16 mouse cellular contexts compared by ENCODE assay signal in genomic region chr1:193564225-193564624, GRCm38 (mm10).
DNase-seq lines count a peak whose midpoint lies in the region; ATAC-seq lines count a peak whose summit lies in the region.
"Had no signal": no experiment of that assay in that cellular context is flagged by ENCODE, and none has a peak within 500 bp of the region (broad histone marks: within the 10 kb centered on the region; RNA-seq: fewer than 3 reads in every experiment).

No protein-coding gene starts in this region.

- no peak for DNase-seq in lung, postnatal 36 days
- peak; percentile 44 for DNase-seq in brain, adult 2 months (ENCODE audit: low read depth, low spot score)
- no peak for DNase-seq in layer of hippocampus, adult 8-10 months (ENCODE audit: low spot score in 2 of 2)
- DNase-seq: cerebellum, postnatal 36 days; kidney, adult 8-10 months; kidney, postnatal 36 days; thymus, adult 2 months had no signal

- H3K9me3 ChIP-seq in forebrain, embryonic 16.5 days (ENCODE audit: control insufficient read depth, low read length): no peaks in the 10 kb centered on the region
- no peaks in the 10 kb centered on the region for H3K9me3 ChIP-seq in forebrain, embryonic 13.5 days (replicated peaks)
- no peaks in the 10 kb centered on the region for H3K9me3 ChIP-seq in lung, embryonic 16.5 days (ENCODE audit: control insufficient read depth, low read length)
- H3K9me3 ChIP-seq in stomach, embryonic 16.5 days (replicated peaks; ENCODE audit: control insufficient read depth, low read length): no peaks in the 10 kb centered on the region
- H3K9me3 ChIP-seq: forebrain, embryonic 10.5 days; liver, embryonic 15.5 days; neural tube, embryonic 13.5 days had no signal

- H3K4me2 ChIP-seq in forebrain, embryonic 16.5 days (ENCODE audit: low read length): no peak overlapping the region
- H3K4me2 ChIP-seq in forebrain, embryonic 13.5 days: no peak overlapping the region
- no peak overlapping the region for H3K4me2 ChIP-seq in lung, embryonic 16.5 days (ENCODE audit: low read depth, low read length)
- no peak overlapping the region for H3K4me2 ChIP-seq in stomach, embryonic 16.5 days (ENCODE audit: low read depth, low read length)
- H3K4me2 ChIP-seq: liver, embryonic 15.5 days; neural tube, embryonic 13.5 days had no signal

- H3K27ac ChIP-seq in forebrain, embryonic 16.5 days (ENCODE audit: low read length): no peak overlapping the region
- no peak overlapping the region for H3K27ac ChIP-seq in forebrain, embryonic 13.5 days
- no peak overlapping the region for H3K27ac ChIP-seq in lung, embryonic 16.5 days (ENCODE audit: low read length)
- peak overlapping the region; percentile 81; the same call in 1 of the 2 replicates for H3K27ac ChIP-seq in stomach, embryonic 16.5 days (ENCODE audit: low read length)
- H3K27ac ChIP-seq: forebrain, embryonic 10.5 days; liver, embryonic 15.5 days; neural tube, embryonic 13.5 days had no signal

- H3K27me3 ChIP-seq in forebrain, embryonic 16.5 days (replicated peaks; ENCODE audit: control insufficient read depth, insufficient read depth, low read length): no peaks in the 10 kb centered on the region
- H3K27me3 ChIP-seq in forebrain, embryonic 13.5 days: peaks cover 2% of the 10 kb centered on the region; the same call in 1 of the 2 replicates
- H3K27me3 ChIP-seq in lung, embryonic 16.5 days (ENCODE audit: control insufficient read depth, insufficient read depth, low read depth, low read length): no peaks in the 10 kb centered on the region
- no peaks in the 10 kb centered on the region for H3K27me3 ChIP-seq in stomach, embryonic 16.5 days (ENCODE audit: control insufficient read depth, insufficient read depth, low read length)
- H3K27me3 ChIP-seq: liver, embryonic 15.5 days; neural tube, embryonic 13.5 days had no signal

- H3K9ac ChIP-seq in forebrain, embryonic 16.5 days (replicated peaks; ENCODE audit: low read depth, low read length): no peak overlapping the region
- no peak overlapping the region for H3K9ac ChIP-seq in forebrain, embryonic 13.5 days
- H3K9ac ChIP-seq in lung, embryonic 16.5 days (ENCODE audit: low read length): no peak overlapping the region
- H3K9ac ChIP-seq in stomach, embryonic 16.5 days (ENCODE audit: low read length): no peak overlapping the region
- H3K9ac ChIP-seq: liver, embryonic 15.5 days; neural tube, embryonic 13.5 days had no signal

- H3K4me1 ChIP-seq in forebrain, embryonic 16.5 days (replicated peaks; ENCODE audit: control insufficient read depth, insufficient read depth, low read length): peaks cover 5% of the 10 kb centered on the region; the same call in 1 of the 2 replicates
- H3K4me1 ChIP-seq in forebrain, embryonic 13.5 days: peaks cover 15% of the 10 kb centered on the region; the same call in 1 of the 2 replicates
- H3K4me1 ChIP-seq in lung, embryonic 16.5 days (replicated peaks; ENCODE audit: control insufficient read depth, insufficient read depth, low read length): peaks cover 2% of the 10 kb centered on the region; the same call in 1 of the 2 replicates
- H3K4me1 ChIP-seq in stomach, embryonic 16.5 days (ENCODE audit: control insufficient read depth, insufficient read depth, low read length): peaks cover 9% of the 10 kb centered on the region; the same call in 1 of the 2 replicates
- H3K4me1 ChIP-seq: forebrain, embryonic 10.5 days had no signal

- 51% methylated on average over 3 of the region's 3 CpGs for WGBS in forebrain, embryonic 16.5 days
- 80% methylated on average over 3 of the region's 3 CpGs for WGBS in forebrain, embryonic 13.5 days
- WGBS in lung, embryonic 16.5 days: 52% methylated on average over 3 of the region's 3 CpGs
- WGBS in stomach, embryonic 16.5 days: 37% methylated on average over 3 of the region's 3 CpGs

- H3K36me3 ChIP-seq in forebrain, embryonic 16.5 days (ENCODE audit: control insufficient read depth, insufficient read depth): no peaks in the 10 kb centered on the region
- no peaks in the 10 kb centered on the region for H3K36me3 ChIP-seq in forebrain, embryonic 13.5 days (ENCODE audit: poor library complexity, severe bottlenecking)
- no peaks in the 10 kb centered on the region for H3K36me3 ChIP-seq in lung, embryonic 16.5 days (ENCODE audit: control insufficient read depth, insufficient read depth, low read length)
- no peaks in the 10 kb centered on the region for H3K36me3 ChIP-seq in stomach, embryonic 16.5 days (ENCODE audit: control insufficient read depth, insufficient read depth, low read length)
- H3K36me3 ChIP-seq: forebrain, embryonic 10.5 days; liver, embryonic 15.5 days; neural tube, embryonic 13.5 days had no signal

- no peak overlapping the region for H3K4me3 ChIP-seq in forebrain, embryonic 16.5 days (replicated peaks; ENCODE audit: low read length)
- H3K4me3 ChIP-seq in forebrain, embryonic 13.5 days: no peak overlapping the region
- H3K4me3 ChIP-seq in lung, embryonic 16.5 days (ENCODE audit: low read length): no peak overlapping the region
- no peak overlapping the region for H3K4me3 ChIP-seq in stomach, embryonic 16.5 days (replicated peaks; ENCODE audit: low read length)
- H3K4me3 ChIP-seq: forebrain, embryonic 10.5 days; liver, embryonic 15.5 days; neural tube, embryonic 13.5 days had no signal

- peak; percentile 45 for ATAC-seq in forebrain, embryonic 16.5 days
- ATAC-seq in forebrain, embryonic 13.5 days: no peak
- ATAC-seq in lung, embryonic 16.5 days (ENCODE audit: low read depth): peak; percentile 54
- no peak for ATAC-seq in stomach, embryonic 16.5 days (ENCODE audit: insufficient read depth, low FRiP score)
- ATAC-seq: activated CD4-positive, CD25-positive, alpha-beta regulatory T cell, adult 4 months; midbrain, embryonic 16.5 days had no signal

Comparison
In these comparisons a context has a peak if more than half of its experiments do, and no peak if none do; other contexts are left out.
1. ATAC-seq: peak in forebrain, embryonic 16.5 days (single experiment) and lung, embryonic 16.5 days (single experiment); none in forebrain, embryonic 13.5 days (single experiment) and stomach, embryonic 16.5 days (single experiment).